Mouse (Mus musculus) ES-E14 (cell line): ENCODE measurements at regions not wholly inside any gene's neighbourhood (a gene's known extent, or its start where the extent isn't known, plus 50 kb on each side); places are given as distances from the start of the nearest gene placed in this dataset.

ENCODE experiments used
- HCFC1 ChIP-seq: IDR thresholded peaks from 2 replicates; pipeline ENCODE4 v1.6.1; 2012; ENCODE audit warnings: low read length, inconsistent platforms, borderline replicate concordance; ENCODE audit not compliant: insufficient read depth
- MAFK ChIP-seq: IDR thresholded peaks from 2 replicates; pipeline ENCODE4 v1.6.1; 2014; ENCODE audit warnings: mild to moderate bottlenecking, low read depth, low read length, inconsistent platforms; ENCODE audit not compliant: insufficient read depth
- ZC3H11A ChIP-seq: IDR thresholded peaks from 2 replicates; pipeline ENCODE4 v1.6.1; 2012; ENCODE audit warnings: low read depth, mild to moderate bottlenecking, inconsistent platforms, low read length, borderline replicate concordance
- ZNF384 ChIP-seq: IDR thresholded peaks from 2 replicates; pipeline ENCODE4 v1.6.1; 2012; ENCODE audit warnings: low read depth, low read length, inconsistent platforms

GRCm38 (mm10) chr3:150193132-150193531, 1202.8 kb upstream of the Adgrl2 start:
- TF ChIP-seq MAFK (no peak), ZC3H11A (no peak), ZNF384 (no peak), HCFC1 (no peak)
